Mouse (Mus musculus): ENCODE data around the gene Hoxb7. TPM values are rescaled to one million over a fixed set of nuclear protein-coding genes. Genes with fewer than 3 reads are reported as not detected.
A peak's percentile ranks its signal among the peaks of the same experiment; 100 is the strongest.

The Hoxb7 gene
- polyA plus RNA-seq, 1 experiment from 2014 or later: 58.6 TPM

DNA sequence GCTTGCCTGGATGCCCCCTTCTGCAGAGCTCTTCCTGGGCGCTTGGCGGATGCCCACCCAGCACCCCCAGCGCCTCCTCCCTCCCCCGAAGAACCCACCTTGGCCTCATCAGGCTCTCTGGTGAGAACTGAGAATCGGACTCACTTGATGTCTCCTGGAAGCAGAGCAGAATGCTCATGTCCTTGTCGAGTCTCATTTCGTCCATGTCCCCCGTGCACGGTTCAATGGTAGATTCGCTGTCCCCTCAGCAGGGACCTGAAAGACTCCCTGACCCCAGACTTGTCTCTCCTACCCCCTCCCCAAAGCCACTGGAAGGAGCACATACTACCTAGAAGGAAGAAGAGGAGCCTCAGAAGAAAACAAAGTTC is 14.6 kb downstream of the Hoxb7 start:
- peak overlapping the region; percentile 95 for H3K4me2 ChIP-seq (replicated peaks; ENCODE audit: low read depth, low read length)
- H3K9ac ChIP-seq (ENCODE audit: low read depth, low read length): peak overlapping the region; percentile 99
- H3K27me3 ChIP-seq (ENCODE audit: control insufficient read depth, insufficient read depth, low read length): no peaks in the 10 kb centered on the region
- no peak for ATAC-seq (ENCODE audit: low FRiP score, low TSS enrichment)
- H3K27ac ChIP-seq (ENCODE audit: low read depth, low read length): peak overlapping the region; percentile 100
- peaks cover 59% of the 10 kb centered on the region for H3K4me1 ChIP-seq (ENCODE audit: control insufficient read depth, insufficient read depth, low read length)
- H3K4me3 ChIP-seq (ENCODE audit: low read length): peak overlapping the region; percentile 53
- peaks cover 39% of the 10 kb centered on the region for H3K36me3 ChIP-seq (ENCODE audit: control insufficient read depth, insufficient read depth, low read length)
- no peaks in the 10 kb centered on the region for H3K9me3 ChIP-seq (ENCODE audit: control insufficient read depth, low read length)
- WGBS: 14% methylated on average over 10 of the region's 10 CpGs

DNA sequence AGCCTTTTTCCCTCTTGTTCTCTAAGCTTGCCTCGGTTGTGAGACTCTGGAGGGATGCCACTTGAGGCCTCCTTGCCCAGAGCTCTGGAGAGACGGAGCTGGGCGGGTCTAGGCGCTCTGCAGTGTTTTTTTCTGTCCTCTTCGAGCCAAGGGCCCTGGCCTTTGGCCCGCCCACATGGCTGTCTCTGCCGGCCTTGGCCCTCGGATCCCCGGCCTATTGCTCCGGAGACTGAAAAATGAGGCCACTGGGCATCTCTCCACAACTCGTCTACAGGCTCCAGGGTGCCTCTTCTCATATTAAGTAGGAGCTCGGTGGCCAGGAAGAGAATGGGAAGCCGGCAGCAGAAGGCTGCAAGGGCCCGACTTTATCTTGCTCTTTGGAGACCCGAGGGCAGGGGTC is 15.4 kb downstream of the Hoxb7 start:
- Histone ChIP-seq H3K27me3 (ENCODE audit: control insufficient read depth, insufficient read depth, low read length) (no peaks in the 10 kb centered on the region), H3K27ac (ENCODE audit: low read depth, low read length) (peak overlapping the region; percentile 100), H3K4me2 (replicated peaks; ENCODE audit: low read depth, low read length) (peak overlapping the region; percentile 95), H3K9me3 (ENCODE audit: control insufficient read depth, low read length) (no peaks in the 10 kb centered on the region), H3K36me3 (ENCODE audit: control insufficient read depth, insufficient read depth, low read length) (peaks cover 41% of the 10 kb centered on the region), H3K9ac (ENCODE audit: low read depth, low read length) (peak overlapping the region; percentile 99), H3K4me1 (ENCODE audit: control insufficient read depth, insufficient read depth, low read length) (peaks cover 62% of the 10 kb centered on the region), H3K4me3 (ENCODE audit: low read length) (peak overlapping the region; percentile 53)
- 4% methylated on average over 15 of the region's 15 CpGs for WGBS
- no peak for ATAC-seq (ENCODE audit: low FRiP score, low TSS enrichment)

DNA sequence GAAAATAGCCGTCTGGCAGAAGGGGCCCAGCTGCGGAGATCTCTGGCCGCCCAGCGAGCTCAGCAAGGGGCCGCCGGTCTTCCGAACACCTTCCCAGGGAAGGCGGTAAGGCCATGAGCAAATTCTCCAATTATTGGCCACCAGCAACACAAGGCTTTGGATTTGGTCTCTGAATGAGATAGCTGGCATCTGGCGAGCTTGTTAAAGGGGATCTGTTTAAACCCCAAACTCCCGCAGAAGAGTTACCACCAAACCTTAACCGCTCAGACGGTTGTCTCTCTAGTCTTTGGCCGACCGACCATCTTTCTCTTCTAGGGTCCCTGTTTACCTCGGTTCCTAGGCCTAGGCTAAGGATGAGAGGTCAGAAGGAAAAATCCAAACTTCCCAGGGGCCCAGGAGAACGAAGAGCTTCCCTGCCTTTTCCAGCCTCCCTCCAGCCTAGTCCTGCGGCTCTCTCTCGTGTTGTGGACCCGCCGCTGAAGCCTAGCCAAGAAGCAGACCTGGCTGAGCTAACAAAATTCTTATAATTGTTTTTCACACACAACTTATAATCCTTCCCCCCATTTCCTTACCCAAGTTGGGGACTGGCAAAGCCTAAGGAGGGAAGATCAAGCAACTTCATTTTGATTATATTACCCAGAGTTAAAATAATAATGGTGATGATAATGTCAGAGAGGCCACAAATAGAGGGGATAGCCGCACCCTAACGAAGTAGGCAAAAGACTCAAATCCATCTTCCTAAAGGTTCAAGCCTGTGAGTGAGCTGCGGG is 16.1 kb downstream of the Hoxb7 start:
- H3K27ac ChIP-seq (ENCODE audit: low read depth, low read length): peak overlapping the region; percentile 100
- no peaks in the 10 kb centered on the region for H3K27me3 ChIP-seq (ENCODE audit: control insufficient read depth, insufficient read depth, low read length)
- peak overlapping the region; percentile 53 for H3K4me3 ChIP-seq (ENCODE audit: low read length)
- peaks cover 55% of the 10 kb centered on the region for H3K4me1 ChIP-seq (ENCODE audit: control insufficient read depth, insufficient read depth, low read length)
- H3K4me2 ChIP-seq (replicated peaks; ENCODE audit: low read depth, low read length): peak overlapping the region; percentile 95
- ATAC-seq (ENCODE audit: low FRiP score, low TSS enrichment): no peak
- 7% methylated on average over 23 of the region's 23 CpGs for WGBS
- H3K9me3 ChIP-seq (ENCODE audit: control insufficient read depth, low read length): no peaks in the 10 kb centered on the region
- peak overlapping the region; percentile 99 for H3K9ac ChIP-seq (ENCODE audit: low read depth, low read length)
- H3K36me3 ChIP-seq (ENCODE audit: control insufficient read depth, insufficient read depth, low read length): peaks cover 41% of the 10 kb centered on the region

DNA sequence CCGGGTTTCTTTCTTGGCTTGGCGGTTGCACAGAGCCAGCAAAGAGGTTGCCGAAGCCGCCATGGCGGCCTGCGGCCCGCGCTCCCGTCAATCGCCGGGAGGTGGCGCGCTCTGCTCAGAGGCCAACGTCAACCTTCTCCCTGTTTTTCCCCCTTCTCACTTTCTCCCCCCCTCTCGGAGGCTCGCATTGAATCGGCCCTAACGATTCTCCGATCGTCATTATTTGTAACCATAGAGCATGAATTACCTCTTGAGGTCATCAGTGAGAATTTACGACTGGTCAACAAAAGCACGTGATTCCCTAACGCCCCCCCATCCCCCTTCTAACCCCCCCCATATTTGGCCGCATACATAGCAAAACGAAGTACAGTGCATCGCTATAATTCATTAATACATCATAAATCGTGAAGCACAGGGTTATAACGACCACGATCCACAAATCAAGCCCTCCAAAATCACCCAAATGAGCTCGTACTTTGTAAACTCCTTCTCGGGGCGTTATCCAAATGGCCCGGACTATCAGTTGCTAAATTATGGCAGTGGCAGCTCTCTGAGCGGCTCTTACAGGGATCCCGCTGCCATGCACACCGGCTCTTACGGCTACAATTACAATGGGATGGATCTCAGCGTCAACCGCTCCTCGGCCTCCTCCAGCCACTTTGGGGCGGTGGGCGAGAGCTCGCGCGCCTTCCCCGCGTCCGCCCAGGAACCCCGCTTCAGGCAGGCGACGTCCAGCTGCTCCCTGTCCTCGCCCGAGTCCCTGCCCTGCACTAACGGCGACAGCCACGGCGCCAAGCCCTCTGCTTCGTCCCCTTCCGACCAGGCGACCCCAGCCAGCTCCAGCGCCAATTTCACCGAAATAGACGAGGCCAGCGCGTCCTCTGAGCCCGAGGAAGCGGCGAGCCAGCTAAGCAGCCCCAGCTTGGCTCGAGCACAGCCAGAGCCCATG is 17.0 kb downstream of the Hoxb7 start, which contains the start of gene Hoxb5:
TSS of gene Hoxb5 (plus strand) at position 186 of the 949 bp plus-strand sequence.
- Histone ChIP-seq H3K9ac (ENCODE audit: low read depth, low read length) (peak within 1 kb of the TSS; percentile 99), H3K4me3 (ENCODE audit: low read length) (peak within 1 kb of the TSS; percentile 53), H3K9me3 (ENCODE audit: control insufficient read depth, low read length) (no peaks in the 10 kb centered on the region), H3K27me3 (ENCODE audit: control insufficient read depth, insufficient read depth, low read length) (no peaks in the 10 kb centered on the region), H3K4me2 (replicated peaks; ENCODE audit: low read depth, low read length) (peak within 1 kb of the TSS; percentile 95), H3K27ac (ENCODE audit: low read depth, low read length) (peak within 1 kb of the TSS; percentile 100), H3K4me1 (ENCODE audit: control insufficient read depth, insufficient read depth, low read length) (peaks cover 49% of the 10 kb centered on the region), H3K36me3 (ENCODE audit: control insufficient read depth, insufficient read depth, low read length) (peaks cover 41% of the 10 kb centered on the region)
- ATAC-seq (ENCODE audit: low FRiP score, low TSS enrichment): peak; percentile 3
- under 1% methylated on average over 69 of the region's 69 CpGs for WGBS

DNA sequence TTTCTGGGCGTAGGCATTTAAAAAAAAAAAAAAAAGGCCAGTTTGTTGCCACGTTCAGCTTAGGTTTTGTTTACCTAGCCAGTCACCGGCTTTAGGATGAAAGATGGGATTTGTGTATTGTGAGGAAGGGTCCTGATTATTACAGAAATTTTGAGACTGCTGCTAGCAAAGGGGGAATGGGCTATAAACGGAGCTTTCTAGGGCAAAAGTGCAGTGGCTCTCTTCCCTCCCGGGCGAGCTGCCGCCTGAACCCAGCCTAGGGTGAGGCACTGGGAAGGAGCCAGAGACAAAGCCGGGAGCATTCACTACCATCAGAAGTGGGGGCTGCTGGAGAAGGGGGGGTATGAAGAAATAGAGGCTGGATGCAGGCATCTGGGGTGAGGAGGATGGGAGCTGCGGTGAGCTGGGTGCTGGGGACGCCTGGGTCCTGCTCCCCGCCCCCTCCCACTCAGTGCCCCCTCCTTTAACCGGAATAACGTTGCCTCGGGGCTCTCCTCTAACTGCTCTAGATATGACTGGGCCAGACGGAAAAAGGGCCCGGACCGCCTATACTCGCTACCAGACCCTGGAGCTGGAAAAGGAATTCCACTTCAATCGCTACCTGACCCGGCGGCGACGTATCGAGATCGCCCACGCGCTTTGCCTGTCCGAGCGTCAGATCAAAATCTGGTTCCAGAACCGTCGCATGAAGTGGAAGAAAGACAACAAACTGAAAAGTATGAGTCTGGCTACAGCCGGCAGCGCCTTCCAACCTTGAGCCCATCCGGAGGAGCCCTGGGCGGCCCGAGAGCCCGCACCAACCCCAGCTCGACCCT is 18.2 kb downstream of the Hoxb7 start:
- no peaks in the 10 kb centered on the region for H3K27me3 ChIP-seq (ENCODE audit: control insufficient read depth, insufficient read depth, low read length)
- H3K4me2 ChIP-seq (replicated peaks; ENCODE audit: low read depth, low read length): peak overlapping the region; percentile 95
- peak overlapping the region; percentile 100 for H3K27ac ChIP-seq (ENCODE audit: low read depth, low read length)
- 10% methylated on average over 38 of the region's 38 CpGs for WGBS
- H3K4me3 ChIP-seq (ENCODE audit: low read length): peak overlapping the region; percentile 53
- peaks cover 58% of the 10 kb centered on the region for H3K4me1 ChIP-seq (ENCODE audit: control insufficient read depth, insufficient read depth, low read length)
- H3K9me3 ChIP-seq (ENCODE audit: control insufficient read depth, low read length): no peaks in the 10 kb centered on the region
- peaks cover 41% of the 10 kb centered on the region for H3K36me3 ChIP-seq (ENCODE audit: control insufficient read depth, insufficient read depth, low read length)
- no peak for ATAC-seq (ENCODE audit: low FRiP score, low TSS enrichment)
- H3K9ac ChIP-seq (ENCODE audit: low read depth, low read length): peak overlapping the region; percentile 99

DNA sequence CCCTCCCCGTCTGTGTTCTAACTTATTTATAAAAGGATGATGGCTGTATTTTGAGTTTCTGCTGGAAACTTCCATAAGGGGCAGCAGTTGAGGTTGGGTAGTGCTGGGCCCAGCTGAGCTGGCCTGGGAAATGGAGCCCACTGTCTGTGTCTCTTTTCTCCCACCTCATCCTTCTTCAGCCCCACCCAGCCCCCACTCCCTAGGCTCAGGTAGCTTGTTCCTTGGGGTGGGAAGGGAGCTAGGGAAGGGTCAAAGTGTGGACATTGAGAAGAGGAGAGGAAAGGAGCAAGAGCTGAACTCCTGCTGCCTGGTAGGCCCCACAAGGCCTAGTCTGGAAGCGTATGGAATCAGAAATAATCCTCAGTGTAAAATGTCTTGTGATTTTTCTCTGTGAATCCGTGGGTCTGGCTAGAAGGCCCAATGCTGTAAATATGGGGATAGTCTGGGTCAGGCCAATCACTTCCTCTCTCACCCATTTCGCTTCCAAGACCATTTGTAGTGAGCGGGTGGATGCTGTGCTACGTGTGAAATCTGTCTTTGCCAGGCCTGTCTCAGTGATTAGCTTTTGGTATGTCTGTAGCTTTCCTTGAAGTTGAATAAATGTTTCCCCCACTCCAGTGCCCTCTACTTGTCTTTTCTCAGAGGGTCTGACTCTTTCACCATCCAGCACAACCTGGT is 19.2 kb downstream of the Hoxb7 start:
- H3K27ac ChIP-seq (ENCODE audit: low read depth, low read length): peak overlapping the region; percentile 100
- H3K36me3 ChIP-seq (ENCODE audit: control insufficient read depth, insufficient read depth, low read length): peaks cover 38% of the 10 kb centered on the region
- H3K9me3 ChIP-seq (ENCODE audit: control insufficient read depth, low read length): no peaks in the 10 kb centered on the region
- 19% methylated on average over 6 of the region's 6 CpGs for WGBS
- peak overlapping the region; percentile 53 for H3K4me3 ChIP-seq (ENCODE audit: low read length)
- peak overlapping the region; percentile 95 for H3K4me2 ChIP-seq (replicated peaks; ENCODE audit: low read depth, low read length)
- H3K27me3 ChIP-seq (ENCODE audit: control insufficient read depth, insufficient read depth, low read length): no peaks in the 10 kb centered on the region
- ATAC-seq (ENCODE audit: low FRiP score, low TSS enrichment): no peak
- H3K9ac ChIP-seq (ENCODE audit: low read depth, low read length): peak overlapping the region; percentile 99
- H3K4me1 ChIP-seq (ENCODE audit: control insufficient read depth, insufficient read depth, low read length): peaks cover 51% of the 10 kb centered on the region

DNA sequence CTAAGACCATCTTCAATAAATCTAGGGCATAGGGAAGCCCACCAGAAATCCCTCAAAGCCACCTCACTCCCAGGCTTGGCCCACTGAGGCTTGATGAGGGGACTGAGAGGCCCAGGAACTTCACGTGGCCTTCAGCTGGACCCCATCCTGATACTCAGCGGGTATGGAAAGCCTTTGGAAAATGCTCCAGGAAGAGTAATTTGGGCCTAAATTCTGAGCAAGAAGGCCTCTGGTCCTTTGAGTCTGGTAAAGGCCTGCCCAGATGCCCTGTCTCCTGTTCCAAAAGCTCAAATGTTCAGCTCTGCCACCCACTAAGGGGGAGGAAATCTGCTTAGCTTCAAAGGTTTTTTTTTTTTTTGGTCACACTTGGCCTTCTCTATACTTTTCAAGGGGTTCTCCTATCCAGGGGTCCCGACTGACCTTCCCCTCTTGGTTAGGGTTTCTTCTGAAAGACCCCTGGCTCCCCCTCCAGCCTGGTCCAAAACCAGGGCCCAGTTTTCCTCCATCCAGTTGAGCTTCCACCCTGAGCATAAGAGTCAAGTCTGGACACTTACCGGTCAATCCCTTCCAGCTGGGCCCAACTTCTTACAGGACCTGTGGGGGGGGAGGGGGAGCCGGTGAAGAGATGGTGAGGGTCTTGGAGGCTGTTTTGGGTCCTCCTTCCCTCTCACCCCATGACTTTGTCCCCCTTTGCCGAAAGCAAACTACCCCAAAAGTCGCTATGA is 19.9 kb downstream of the Hoxb7 start:
- H3K9ac ChIP-seq (ENCODE audit: low read depth, low read length): peak overlapping the region; percentile 99
- H3K9me3 ChIP-seq (ENCODE audit: control insufficient read depth, low read length): no peaks in the 10 kb centered on the region
- H3K36me3 ChIP-seq (ENCODE audit: control insufficient read depth, insufficient read depth, low read length): peaks cover 31% of the 10 kb centered on the region
- peak overlapping the region; percentile 53 for H3K4me3 ChIP-seq (ENCODE audit: low read length)
- H3K4me1 ChIP-seq (ENCODE audit: control insufficient read depth, insufficient read depth, low read length): peaks cover 46% of the 10 kb centered on the region
- no peaks in the 10 kb centered on the region for H3K27me3 ChIP-seq (ENCODE audit: control insufficient read depth, insufficient read depth, low read length)
- ATAC-seq (ENCODE audit: low FRiP score, low TSS enrichment): peak; percentile 29; the same call in 1 of the 2 replicates
- 7% methylated on average over 7 of the region's 7 CpGs for WGBS
- H3K27ac ChIP-seq (ENCODE audit: low read depth, low read length): peak overlapping the region; percentile 100
- H3K4me2 ChIP-seq (replicated peaks; ENCODE audit: low read depth, low read length): peak overlapping the region; percentile 95

Data from kidney, embryonic 14.5 days (tissue).